Mouse (Mus musculus): ENCODE measurements at regions not wholly inside any gene's neighbourhood (a gene's known extent, or its start where the extent isn't known, plus 50 kb on each side); places are given as distances from the start of the nearest gene placed in this dataset.

GRCm38 (mm10) chr10:16650120-16650519 lies 1072.9 kb upstream of the Cited2 start:
- no peak for ATAC-seq
- Histone ChIP-seq H3K4me3 (replicated peaks) (no peak overlapping the region), H3K4me1 (replicated peaks) (no peaks in the 10 kb centered on the region), H3K27me3 (no peaks in the 10 kb centered on the region), H3K27ac (no peak overlapping the region), H3K9ac (replicated peaks) (no peak overlapping the region), H3K4me2 (replicated peaks) (no peak overlapping the region), H3K9me3 (no peaks in the 10 kb centered on the region), H3K36me3 (no peaks in the 10 kb centered on the region)
- WGBS, result 68% methylated on average over 1 of the region's 1 CpGs

GRCm38 (mm10) chr10:16652450-16652849 lies 1070.6 kb upstream of the Cited2 start:
- no peak for ATAC-seq
- Histone ChIP-seq H3K4me3 (replicated peaks) (no peak overlapping the region), H3K4me2 (replicated peaks) (no peak overlapping the region), H3K9me3 (no peaks in the 10 kb centered on the region), H3K4me1 (replicated peaks) (no peaks in the 10 kb centered on the region), H3K27ac (no peak overlapping the region), H3K36me3 (no peaks in the 10 kb centered on the region), H3K9ac (replicated peaks) (no peak overlapping the region), H3K27me3 (no peaks in the 10 kb centered on the region)
- WGBS, result 90% methylated on average over 4 of the region's 4 CpGs

- ATAC-seq, result peak; percentile 70
- Histone ChIP-seq H3K4me2 (replicated peaks) (no peak overlapping the region), H3K4me3 (replicated peaks) (no peak overlapping the region), H3K27me3 (no peaks in the 10 kb centered on the region), H3K9ac (replicated peaks) (no peak overlapping the region), H3K27ac (no peak overlapping the region), H3K4me1 (replicated peaks) (0 out of 2 replicates have a peak, but pooled peaks cover 4% of the 10 kb centered on the region), H3K9me3 (no peaks in the 10 kb centered on the region), H3K36me3 (no peaks in the 10 kb centered on the region)
- WGBS, result 52% methylated on average over 1 of the region's 1 CpGs
Measured at GRCm38 (mm10) chr10:16664483-16664882, 1058.5 kb upstream of the Cited2 start.

GRCm38 (mm10) chr10:16670286-16670685 lies 1052.7 kb upstream of the Cited2 start:
- no peak overlapping the region for H3K4me3 ChIP-seq (replicated peaks)
- 60% methylated on average over 2 of the region's 2 CpGs for WGBS
- no peaks in the 10 kb centered on the region for H3K4me1 ChIP-seq (replicated peaks)
- no peak for ATAC-seq
- H3K9me3 ChIP-seq, result no peaks in the 10 kb centered on the region
- H3K27ac ChIP-seq, result no peak overlapping the region
- H3K27me3 ChIP-seq, result no peaks in the 10 kb centered on the region
- no peaks in the 10 kb centered on the region for H3K36me3 ChIP-seq
- H3K9ac ChIP-seq (replicated peaks), result no peak overlapping the region
- H3K4me2 ChIP-seq (replicated peaks), result no peak overlapping the region

- WGBS, result 82% methylated on average over 3 of the region's 3 CpGs
- Histone ChIP-seq H3K4me3 (replicated peaks) (no peak overlapping the region), H3K27me3 (no peaks in the 10 kb centered on the region), H3K27ac (no peak overlapping the region), H3K4me1 (replicated peaks) (no peaks in the 10 kb centered on the region), H3K4me2 (replicated peaks) (no peak overlapping the region), H3K36me3 (no peaks in the 10 kb centered on the region), H3K9me3 (no peaks in the 10 kb centered on the region), H3K9ac (replicated peaks) (no peak overlapping the region)
- no peak for ATAC-seq
Measured at GRCm38 (mm10) chr10:16681001-16681400, 1042.0 kb upstream of the Cited2 start.

GRCm38 (mm10) chr10:16685352-16685751 lies 1037.7 kb upstream of the Cited2 start:
- Histone ChIP-seq H3K4me1 (replicated peaks) (no peaks in the 10 kb centered on the region), H3K27ac (no peak overlapping the region), H3K9me3 (no peaks in the 10 kb centered on the region), H3K27me3 (no peaks in the 10 kb centered on the region), H3K9ac (replicated peaks) (no peak overlapping the region), H3K36me3 (no peaks in the 10 kb centered on the region), H3K4me3 (replicated peaks) (no peak overlapping the region), H3K4me2 (replicated peaks) (no peak overlapping the region)
- ATAC-seq, result no peak
- WGBS, result 98% methylated on average over 1 of the region's 1 CpGs

GRCm38 (mm10) chr10:16706976-16707375 lies 1016.0 kb upstream of the Cited2 start:
- Histone ChIP-seq H3K27me3 (no peaks in the 10 kb centered on the region), H3K36me3 (no peaks in the 10 kb centered on the region), H3K27ac (no peak overlapping the region), H3K4me1 (replicated peaks) (no peaks in the 10 kb centered on the region), H3K4me3 (replicated peaks) (no peak overlapping the region), H3K9ac (replicated peaks) (no peak overlapping the region), H3K9me3 (no peaks in the 10 kb centered on the region), H3K4me2 (replicated peaks) (no peak overlapping the region)
- WGBS, result 72% methylated on average over 2 of the region's 2 CpGs
- ATAC-seq, result no peak

- no peak for ATAC-seq
- H3K9me3 ChIP-seq, result no peaks in the 10 kb centered on the region
- no peak overlapping the region for H3K4me2 ChIP-seq (replicated peaks)
- WGBS, result 70% methylated on average over 3 of the region's 3 CpGs
- no peak overlapping the region for H3K27ac ChIP-seq
- H3K4me1 ChIP-seq (replicated peaks), result no peaks in the 10 kb centered on the region
- no peak overlapping the region for H3K9ac ChIP-seq (replicated peaks)
- H3K27me3 ChIP-seq, result no peaks in the 10 kb centered on the region
- H3K4me3 ChIP-seq (replicated peaks), result no peak overlapping the region
- no peaks in the 10 kb centered on the region for H3K36me3 ChIP-seq
Measured at GRCm38 (mm10) chr10:16713143-16713542, 1009.9 kb upstream of the Cited2 start.

GRCm38 (mm10) chr10:16714065-16714464 lies 1009.0 kb upstream of the Cited2 start:
- Histone ChIP-seq H3K36me3 (no peaks in the 10 kb centered on the region), H3K27me3 (no peaks in the 10 kb centered on the region), H3K4me2 (replicated peaks) (no peak overlapping the region), H3K9me3 (no peaks in the 10 kb centered on the region), H3K4me1 (replicated peaks) (no peaks in the 10 kb centered on the region), H3K27ac (no peak overlapping the region), H3K4me3 (replicated peaks) (no peak overlapping the region), H3K9ac (replicated peaks) (no peak overlapping the region)
- 81% methylated on average over 4 of the region's 4 CpGs for WGBS
- no peak for ATAC-seq

- H3K4me1 ChIP-seq (replicated peaks), result no peaks in the 10 kb centered on the region
- ATAC-seq, result no peak
- H3K36me3 ChIP-seq, result no peaks in the 10 kb centered on the region
- H3K9ac ChIP-seq (replicated peaks), result no peak overlapping the region
- WGBS, result 81% methylated on average over 2 of the region's 2 CpGs
- H3K27ac ChIP-seq, result no peak overlapping the region
- H3K9me3 ChIP-seq, result no peaks in the 10 kb centered on the region
- H3K4me3 ChIP-seq (replicated peaks), result no peak overlapping the region
- H3K27me3 ChIP-seq, result no peaks in the 10 kb centered on the region
- no peak overlapping the region for H3K4me2 ChIP-seq (replicated peaks)
Measured at GRCm38 (mm10) chr10:16714526-16714925, 1008.5 kb upstream of the Cited2 start.

- no peak for ATAC-seq
- H3K9ac ChIP-seq (replicated peaks), result no peak overlapping the region
- no peaks in the 10 kb centered on the region for H3K4me1 ChIP-seq (replicated peaks)
- H3K9me3 ChIP-seq, result no peaks in the 10 kb centered on the region
- no peak overlapping the region for H3K4me3 ChIP-seq (replicated peaks)
- H3K36me3 ChIP-seq, result no peaks in the 10 kb centered on the region
- no peak overlapping the region for H3K27ac ChIP-seq
- no peak overlapping the region for H3K4me2 ChIP-seq (replicated peaks)
- no peaks in the 10 kb centered on the region for H3K27me3 ChIP-seq
Measured at GRCm38 (mm10) chr10:16742246-16742645, 980.8 kb upstream of the Cited2 start.

GRCm38 (mm10) chr10:16751546-16751945 lies 971.5 kb upstream of the Cited2 start:
- H3K4me3 ChIP-seq (replicated peaks), result no peak overlapping the region
- H3K27ac ChIP-seq, result no peak overlapping the region
- H3K9me3 ChIP-seq, result no peaks in the 10 kb centered on the region
- no peaks in the 10 kb centered on the region for H3K36me3 ChIP-seq
- no peak for ATAC-seq
- H3K4me1 ChIP-seq (replicated peaks), result no peaks in the 10 kb centered on the region
- H3K27me3 ChIP-seq, result no peaks in the 10 kb centered on the region
- H3K4me2 ChIP-seq (replicated peaks), result no peak overlapping the region
- H3K9ac ChIP-seq (replicated peaks), result no peak overlapping the region

GRCm38 (mm10) chr10:16789641-16790243 lies 933.3 kb upstream of the Cited2 start:
- Histone ChIP-seq H3K36me3 (no peaks in the 10 kb centered on the region), H3K4me2 (replicated peaks) (no peak overlapping the region), H3K4me3 (replicated peaks) (no peak overlapping the region), H3K4me1 (replicated peaks) (no peaks in the 10 kb centered on the region; the same call in 1 of the 2 replicates), H3K27ac (no peak overlapping the region), H3K9me3 (no peaks in the 10 kb centered on the region), H3K27me3 (no peaks in the 10 kb centered on the region), H3K9ac (replicated peaks) (no peak overlapping the region)
- ATAC-seq, result no peak
- 68% methylated on average over 4 of the region's 4 CpGs for WGBS
